Mouse (Mus musculus): ENCODE measurements around the gene Ociad2. TPM values are rescaled to one million over a fixed set of nuclear protein-coding genes. Genes with fewer than 3 reads are reported as not detected.
A peak's percentile ranks its signal among the peaks of the same experiment; 100 is the strongest.

Gene Ociad2
- polyA plus RNA-seq, 1 experiment from 2014 or later = 18.3 TPM

- Histone ChIP-seq H3K4me3 (replicated peaks; ENCODE audit: low read depth, low read length) (no peak overlapping the region), H3K27me3 (ENCODE audit: control insufficient read depth, insufficient read depth, low read length) (no peaks in the 10 kb centered on the region), H3K9ac (replicated peaks; ENCODE audit: low read length) (no peak overlapping the region), H3K27ac (replicated peaks; ENCODE audit: low read depth, low read length) (no peak overlapping the region), H3K36me3 (ENCODE audit: control insufficient read depth, insufficient read depth, low read length) (no peaks in the 10 kb centered on the region), H3K9me3 (ENCODE audit: control insufficient read depth, low read length) (no peaks in the 10 kb centered on the region), H3K4me1 (ENCODE audit: control insufficient read depth, insufficient read depth, low read length) (peaks cover 6% of the 10 kb centered on the region; the same call in 1 of the 2 replicates), H3K4me2 (ENCODE audit: low read length) (no peak overlapping the region)
- DNase-seq (peak; percentile 68), ATAC-seq (ENCODE audit: low FRiP score, low TSS enrichment) (peak; percentile 53; the same call in 1 of the 2 replicates)
- 13% methylated on average over 10 of the region's 10 CpGs for WGBS
Measured at GRCm38 (mm10) chr5:73344310-73344709, 3.5 kb upstream of the Ociad2 start.

GRCm38 (mm10) chr5:73342701-73343355 is 2.0 kb upstream of the Ociad2 start:
- no peaks in the 10 kb centered on the region for H3K27me3 ChIP-seq (ENCODE audit: control insufficient read depth, insufficient read depth, low read length)
- peaks cover 6% of the 10 kb centered on the region; the same call in 1 of the 2 replicates for H3K4me1 ChIP-seq (ENCODE audit: control insufficient read depth, insufficient read depth, low read length)
- H3K4me3 ChIP-seq (replicated peaks; ENCODE audit: low read depth, low read length) = no peak overlapping the region
- DNase-seq = no peak
- H3K9ac ChIP-seq (replicated peaks; ENCODE audit: low read length) = no peak overlapping the region
- H3K27ac ChIP-seq (replicated peaks; ENCODE audit: low read depth, low read length) = no peak overlapping the region
- no peaks in the 10 kb centered on the region for H3K9me3 ChIP-seq (ENCODE audit: control insufficient read depth, low read length)
- WGBS = 90% methylated on average over 22 of the region's 22 CpGs
- ATAC-seq (ENCODE audit: low FRiP score, low TSS enrichment) = no peak
- H3K36me3 ChIP-seq (ENCODE audit: control insufficient read depth, insufficient read depth, low read length) = no peaks in the 10 kb centered on the region
- no peak overlapping the region for H3K4me2 ChIP-seq (ENCODE audit: low read length)

GRCm38 (mm10) chr5:73339779-73340722 is 777 bp downstream of the Ociad2 start:
- H3K4me3 ChIP-seq (replicated peaks; ENCODE audit: low read depth, low read length) = no peak overlapping the region
- 92% methylated on average over 9 of the region's 9 CpGs for WGBS
- H3K27ac ChIP-seq (replicated peaks; ENCODE audit: low read depth, low read length) = no peak overlapping the region
- no peak for ATAC-seq (ENCODE audit: low FRiP score, low TSS enrichment)
- no peak for DNase-seq
- no peak overlapping the region for H3K9ac ChIP-seq (replicated peaks; ENCODE audit: low read length)
- H3K4me1 ChIP-seq (ENCODE audit: control insufficient read depth, insufficient read depth, low read length) = peaks cover 6% of the 10 kb centered on the region
- H3K9me3 ChIP-seq (ENCODE audit: control insufficient read depth, low read length) = no peaks in the 10 kb centered on the region
- H3K4me2 ChIP-seq (ENCODE audit: low read length) = no peak overlapping the region
- H3K36me3 ChIP-seq (ENCODE audit: control insufficient read depth, insufficient read depth, low read length) = no peaks in the 10 kb centered on the region
- H3K27me3 ChIP-seq (ENCODE audit: control insufficient read depth, insufficient read depth, low read length) = no peaks in the 10 kb centered on the region

GRCm38 (mm10) chr5:73338832-73339163 is 2.0 kb downstream of the Ociad2 start:
- WGBS = 42% methylated on average over 14 of the region's 14 CpGs
- H3K36me3 ChIP-seq (ENCODE audit: control insufficient read depth, insufficient read depth, low read length) = no peaks in the 10 kb centered on the region
- H3K4me3 ChIP-seq (replicated peaks; ENCODE audit: low read depth, low read length) = peak overlapping the region; percentile 53
- H3K9me3 ChIP-seq (ENCODE audit: control insufficient read depth, low read length) = no peaks in the 10 kb centered on the region
- no peaks in the 10 kb centered on the region; the same call in 1 of the 2 replicates for H3K4me1 ChIP-seq (ENCODE audit: control insufficient read depth, insufficient read depth, low read length)
- DNase-seq (peak; percentile 66), ATAC-seq (ENCODE audit: low FRiP score, low TSS enrichment) (peak; percentile 53)
- peak overlapping the region; percentile 80 for H3K27ac ChIP-seq (replicated peaks; ENCODE audit: low read depth, low read length)
- H3K9ac ChIP-seq (replicated peaks; ENCODE audit: low read length) = peak overlapping the region; percentile 67
- H3K4me2 ChIP-seq (ENCODE audit: low read length) = peak overlapping the region; percentile 69
- no peaks in the 10 kb centered on the region for H3K27me3 ChIP-seq (ENCODE audit: control insufficient read depth, insufficient read depth, low read length)

- Histone ChIP-seq H3K4me3 (replicated peaks; ENCODE audit: low read depth, low read length) (peak overlapping the region; percentile 53), H3K4me1 (ENCODE audit: control insufficient read depth, insufficient read depth, low read length) (no peaks in the 10 kb centered on the region; the same call in 1 of the 2 replicates), H3K27ac (replicated peaks; ENCODE audit: low read depth, low read length) (peak overlapping the region; percentile 80), H3K4me2 (ENCODE audit: low read length) (peak overlapping the region; percentile 69), H3K9ac (replicated peaks; ENCODE audit: low read length) (peak overlapping the region; percentile 67), H3K9me3 (ENCODE audit: control insufficient read depth, low read length) (no peaks in the 10 kb centered on the region), H3K36me3 (ENCODE audit: control insufficient read depth, insufficient read depth, low read length) (no peaks in the 10 kb centered on the region), H3K27me3 (ENCODE audit: control insufficient read depth, insufficient read depth, low read length) (no peaks in the 10 kb centered on the region)
- DNase-seq (peak; percentile 75), ATAC-seq (ENCODE audit: low FRiP score, low TSS enrichment) (peak; percentile 72)
- 1% methylated on average over 41 of the region's 41 CpGs for WGBS
Measured at GRCm38 (mm10) chr5:73337961-73338831, 2.6 kb downstream of the Ociad2 start.

GRCm38 (mm10) chr5:73336448-73336847 is 4.4 kb downstream of the Ociad2 start:
- no peaks in the 10 kb centered on the region for H3K36me3 ChIP-seq (ENCODE audit: control insufficient read depth, insufficient read depth, low read length)
- H3K27ac ChIP-seq (replicated peaks; ENCODE audit: low read depth, low read length) = no peak overlapping the region
- 88% methylated on average over 5 of the region's 5 CpGs for WGBS
- no peaks in the 10 kb centered on the region; the same call in 1 of the 2 replicates for H3K4me1 ChIP-seq (ENCODE audit: control insufficient read depth, insufficient read depth, low read length)
- no peak overlapping the region for H3K9ac ChIP-seq (replicated peaks; ENCODE audit: low read length)
- no peaks in the 10 kb centered on the region for H3K27me3 ChIP-seq (ENCODE audit: control insufficient read depth, insufficient read depth, low read length)
- ATAC-seq (ENCODE audit: low FRiP score, low TSS enrichment) (no peak), DNase-seq (no peak)
- H3K9me3 ChIP-seq (ENCODE audit: control insufficient read depth, low read length) = no peaks in the 10 kb centered on the region
- H3K4me2 ChIP-seq (ENCODE audit: low read length) = no peak overlapping the region
- no peak overlapping the region for H3K4me3 ChIP-seq (replicated peaks; ENCODE audit: low read depth, low read length)

- no peaks in the 10 kb centered on the region for H3K4me1 ChIP-seq (ENCODE audit: control insufficient read depth, insufficient read depth, low read length)
- H3K36me3 ChIP-seq (ENCODE audit: control insufficient read depth, insufficient read depth, low read length) = no peaks in the 10 kb centered on the region
- H3K27me3 ChIP-seq (ENCODE audit: control insufficient read depth, insufficient read depth, low read length) = no peaks in the 10 kb centered on the region
- H3K9me3 ChIP-seq (ENCODE audit: control insufficient read depth, low read length) = no peaks in the 10 kb centered on the region
- no peak for DNase-seq
- H3K4me3 ChIP-seq (replicated peaks; ENCODE audit: low read depth, low read length) = no peak overlapping the region
- H3K9ac ChIP-seq (replicated peaks; ENCODE audit: low read length) = no peak overlapping the region
- WGBS = 60% methylated on average over 4 of the region's 4 CpGs
- H3K27ac ChIP-seq (replicated peaks; ENCODE audit: low read depth, low read length) = no peak overlapping the region
- no peak overlapping the region for H3K4me2 ChIP-seq (ENCODE audit: low read length)
- ATAC-seq (ENCODE audit: low FRiP score, low TSS enrichment) = no peak
Measured at GRCm38 (mm10) chr5:73331002-73331401, 9.8 kb downstream of the Ociad2 start.

- H3K36me3 ChIP-seq (ENCODE audit: control insufficient read depth, insufficient read depth, low read length) = peaks cover 8% of the 10 kb centered on the region; the same call in 1 of the 2 replicates
- H3K9ac ChIP-seq (replicated peaks; ENCODE audit: low read length) = no peak overlapping the region
- 89% methylated on average over 8 of the region's 8 CpGs for WGBS
- no peak overlapping the region for H3K4me2 ChIP-seq (ENCODE audit: low read length)
- H3K4me3 ChIP-seq (replicated peaks; ENCODE audit: low read depth, low read length) = no peak overlapping the region
- ATAC-seq (ENCODE audit: low FRiP score, low TSS enrichment) (no peak), DNase-seq (no peak)
- no peaks in the 10 kb centered on the region for H3K9me3 ChIP-seq (ENCODE audit: control insufficient read depth, low read length)
- H3K27me3 ChIP-seq (ENCODE audit: control insufficient read depth, insufficient read depth, low read length) = no peaks in the 10 kb centered on the region
- no peaks in the 10 kb centered on the region for H3K4me1 ChIP-seq (ENCODE audit: control insufficient read depth, insufficient read depth, low read length)
- no peak overlapping the region for H3K27ac ChIP-seq (replicated peaks; ENCODE audit: low read depth, low read length)
Measured at GRCm38 (mm10) chr5:73324526-73325170, 16.2 kb downstream of the Ociad2 start.

Measured in midbrain, embryonic 14.5 days (tissue).